Mouse (Mus musculus) ES-E14 (cell line): ENCODE data around the gene Vsx2. TPM values are rescaled to one million over a fixed set of nuclear protein-coding genes. Genes with fewer than 3 reads are reported as not detected.

Experiments
- DNase-seq: peaks from one replicate; pipeline ENCODE4 v3.0.0-alpha.2; 2013; ENCODE audit warnings: low read depth, low spot score
- H3K27ac ChIP-seq: 2 replicates; pipeline ENCODE4 v1.5.1; 2012; ENCODE audit warnings: low read depth, mild to moderate bottlenecking, low read length, moderate library complexity, mixed read lengths; ENCODE audit not compliant: poor library complexity, insufficient read depth, severe bottlenecking
- H3K36me3 ChIP-seq: 2 replicates; pipeline ENCODE4 v1.6.1; 2012; ENCODE audit warnings: mild to moderate bottlenecking, low read length, moderate library complexity, mixed read lengths; ENCODE audit not compliant: control insufficient read depth, poor library complexity, insufficient read depth, severe bottlenecking
- H3K4me1 ChIP-seq, 2 experiments: fragments of 150-350 bp in 1 of 2; sonication (generic) in 1 of 2; 2 replicates each; pipeline ENCODE4 v1.6.1; 2012; ENCODE audit warnings: low read length in 2 of 2, mild to moderate bottlenecking in 1 of 2, mixed read lengths in 1 of 2; ENCODE audit not compliant: control insufficient read depth in 2 of 2, insufficient read depth in 2 of 2, poor library complexity in 1 of 2
- H3K4me3 ChIP-seq, 2 experiments: fragments of 150-350 bp in 1 of 2; sonication (generic) in 1 of 2; 2 replicates each; pipeline ENCODE4 v1.5.1; 2012; ENCODE audit warnings: low read length in 2 of 2, low read depth in 1 of 2, mild to moderate bottlenecking in 1 of 2, mixed read lengths in 1 of 2; ENCODE audit not compliant: insufficient read depth in 1 of 2, poor library complexity in 1 of 2, severe bottlenecking in 1 of 2
- H3K9ac ChIP-seq: 2 replicates; pipeline ENCODE4 v1.6.1; 2012; ENCODE audit warnings: low read depth, mild to moderate bottlenecking, low read length, mixed read lengths; ENCODE audit not compliant: poor library complexity, insufficient read depth, severe bottlenecking
- H3K9me3 ChIP-seq: fragments of 150-350 bp; sonication (generic); 2 replicates; pipeline ENCODE4 v1.6.1; 2012; ENCODE audit warnings: low read depth, mild to moderate bottlenecking, low read length; ENCODE audit not compliant: control insufficient read depth, insufficient read depth
- CHD2 ChIP-seq: IDR thresholded peaks from 2 replicates; pipeline ENCODE4 v1.6.1; 2014; ENCODE audit warnings: mild to moderate bottlenecking, low read depth, low read length, inconsistent platforms
- HCFC1 ChIP-seq: IDR thresholded peaks from 2 replicates; pipeline ENCODE4 v1.6.1; 2012; ENCODE audit warnings: low read length, inconsistent platforms, borderline replicate concordance; ENCODE audit not compliant: insufficient read depth
- MAFK ChIP-seq: IDR thresholded peaks from 2 replicates; pipeline ENCODE4 v1.6.1; 2014; ENCODE audit warnings: mild to moderate bottlenecking, low read depth, low read length, inconsistent platforms; ENCODE audit not compliant: insufficient read depth
- ZC3H11A ChIP-seq: IDR thresholded peaks from 2 replicates; pipeline ENCODE4 v1.6.1; 2012; ENCODE audit warnings: low read depth, mild to moderate bottlenecking, inconsistent platforms, low read length, borderline replicate concordance
- ZNF384 ChIP-seq: IDR thresholded peaks from 2 replicates; pipeline ENCODE4 v1.6.1; 2012; ENCODE audit warnings: low read depth, low read length, inconsistent platforms
- in situ Hi-C, 2 experiments: fragments of 600-800 bp; cut with MboI; formaldehyde crosslinking; loops; one replicate each; pipeline ENCODE4 v1.15.1; 2025; ENCODE audit warnings: low sequenced_read_pairs in 2 of 2, inconsistent platforms in 1 of 2; ENCODE audit not compliant: unreplicated experiment in 2 of 2
- total RNA-seq: library from RNA; depleted of rRNA; stranded (reverse); fragments of 300-350 nt; gene quantifications from 2 replicates; pipeline ENCODE4 v1.2.3, GENCODE M21; 2012; rRNA removed

The Vsx2 gene
- total RNA-seq, result 0.05 TPM in 1 of 2 replicates, not detected in the other

GRCm38 (mm10) chr12:84569336-84569970 lies at the start of gene Vsx2:
Gene Vsx2, plus strand, starts transcription at chr12:84569762.
- no peak for TF ChIP-seq ZNF384
- no peak for TF ChIP-seq MAFK
- no peak for TF ChIP-seq CHD2
- TF ChIP-seq ZC3H11A, result no peak
- TF ChIP-seq HCFC1, result no peak
- no peaks in the 10 kb centered on the region for H3K36me3 ChIP-seq
- H3K4me1 ChIP-seq, result peaks cover 3 to 5% of the 10 kb centered on the region in 2 experiments; a peak in 2 of 4 replicates
- no peak for DNase-seq
- H3K9me3 ChIP-seq, result no peaks in the 10 kb centered on the region
- in situ Hi-C loops, result no loop called here
- no peak within 1 kb of the TSS for H3K9ac ChIP-seq
- no peak within 1 kb of the TSS for H3K27ac ChIP-seq
- H3K4me3 ChIP-seq, result peak within 1 kb of the TSS; percentile 33 to 59; a peak in 3 of 4 replicates

- H3K9ac ChIP-seq, result no peak overlapping the region
- no peak overlapping the region for H3K27ac ChIP-seq
- DNase-seq, result no peak
- H3K4me3 ChIP-seq, result no peak overlapping the region
- in situ Hi-C loops, result no loop called here
- TF ChIP-seq HCFC1 (no peak), ZC3H11A (no peak), MAFK (no peak), CHD2 (no peak), ZNF384 (no peak)
- H3K36me3 ChIP-seq, result peaks cover 2% of the 10 kb centered on the region; the same call in 1 of the 2 replicates
- H3K9me3 ChIP-seq, result no peaks in the 10 kb centered on the region
- peaks cover 2 to 4% of the 10 kb centered on the region in 2 experiments; a peak in 1 of 4 replicates for H3K4me1 ChIP-seq
These were observed 45.8 kb upstream of the Vsx2 start for GRCm38 (mm10) chr12:84523728-84524127.

- no peak for TF ChIP-seq CHD2
- no peak for TF ChIP-seq MAFK
- H3K36me3 ChIP-seq, result peaks cover 2% of the 10 kb centered on the region; the same call in 1 of the 2 replicates
- no peak overlapping the region for H3K27ac ChIP-seq
- in situ Hi-C loops, result no loop called here
- peaks cover 2 to 4% of the 10 kb centered on the region in 2 experiments; a peak in 1 of 4 replicates for H3K4me1 ChIP-seq
- no peak for DNase-seq
- H3K4me3 ChIP-seq, result no peak overlapping the region
- no peak overlapping the region for H3K9ac ChIP-seq
- no peaks in the 10 kb centered on the region for H3K9me3 ChIP-seq
These were observed 45.2 kb upstream of the Vsx2 start for GRCm38 (mm10) chr12:84524147-84525050.

- peaks cover 2% of the 10 kb centered on the region; the same call in 1 of the 2 replicates for H3K36me3 ChIP-seq
- DNase-seq, result no peak
- TF ChIP-seq HCFC1 (no peak), ZC3H11A (no peak), CHD2 (no peak)
- H3K4me1 ChIP-seq, result peaks cover 2 to 4% of the 10 kb centered on the region in 2 experiments; a peak in 1 of 4 replicates
- H3K27ac ChIP-seq, result no peak overlapping the region; the same call in 1 of the 2 replicates
- H3K9ac ChIP-seq, result no peak overlapping the region
- no peak overlapping the region for H3K4me3 ChIP-seq
- no peaks in the 10 kb centered on the region for H3K9me3 ChIP-seq
- in situ Hi-C loops, result no loop called here
These were observed 44.1 kb upstream of the Vsx2 start for GRCm38 (mm10) chr12:84525422-84525821.
